Mouse (Mus musculus): ENCODE measurements at regions not wholly inside any gene's neighbourhood (a gene's known extent, or its start where the extent isn't known, plus 50 kb on each side); places are given as distances from the start of the nearest gene placed in this dataset.

DNA sequence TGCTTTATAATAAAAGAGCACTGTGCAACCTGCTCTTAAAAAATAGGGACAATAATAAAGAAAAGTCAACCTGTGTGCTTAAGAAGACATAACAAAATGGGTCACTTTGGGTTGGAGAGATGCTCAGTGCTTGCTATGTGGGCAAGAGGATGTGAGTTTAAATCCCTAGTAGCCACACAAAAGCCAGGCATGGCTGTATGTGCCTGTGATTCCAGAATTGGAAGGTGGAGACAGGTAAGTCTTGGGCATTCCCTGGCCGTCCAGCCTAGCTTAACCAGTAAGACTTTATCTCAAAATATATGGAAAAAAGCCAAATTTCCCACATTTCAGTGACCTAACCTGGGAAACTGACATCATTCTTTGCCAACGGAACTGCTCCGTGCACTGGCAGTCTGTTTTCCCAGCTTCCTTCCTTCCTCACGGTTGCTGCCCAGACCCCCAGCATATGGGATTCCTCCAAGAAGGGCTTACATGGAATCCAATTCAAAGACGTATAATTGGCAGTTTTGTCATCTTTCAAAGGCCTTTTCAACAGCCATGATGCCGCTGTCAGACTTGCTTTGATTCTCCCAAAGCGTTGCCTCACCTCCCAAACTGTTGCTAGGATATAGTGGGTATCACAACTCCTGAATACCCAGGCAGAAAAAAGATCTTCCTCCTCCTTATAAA, 227.6 kb upstream of the Acvr2a start:
- no peak for TF ChIP-seq CTCF (IDR thresholded peaks at IDR 0.05)
- TF ChIP-seq POLR2A (IDR thresholded peaks at IDR 0.05; ENCODE audit: insufficient read depth, low read depth, low read length), result no peak
